Mouse (Mus musculus): ENCODE results near the gene Myh9. TPM values are rescaled to one million over a fixed set of nuclear protein-coding genes. Genes with fewer than 3 reads are reported as not detected.

Myh9 gene
- total and polyA plus RNA-seq, 2 experiments from 2014 or later, result 17.5 to 63.6 TPM

DNA sequence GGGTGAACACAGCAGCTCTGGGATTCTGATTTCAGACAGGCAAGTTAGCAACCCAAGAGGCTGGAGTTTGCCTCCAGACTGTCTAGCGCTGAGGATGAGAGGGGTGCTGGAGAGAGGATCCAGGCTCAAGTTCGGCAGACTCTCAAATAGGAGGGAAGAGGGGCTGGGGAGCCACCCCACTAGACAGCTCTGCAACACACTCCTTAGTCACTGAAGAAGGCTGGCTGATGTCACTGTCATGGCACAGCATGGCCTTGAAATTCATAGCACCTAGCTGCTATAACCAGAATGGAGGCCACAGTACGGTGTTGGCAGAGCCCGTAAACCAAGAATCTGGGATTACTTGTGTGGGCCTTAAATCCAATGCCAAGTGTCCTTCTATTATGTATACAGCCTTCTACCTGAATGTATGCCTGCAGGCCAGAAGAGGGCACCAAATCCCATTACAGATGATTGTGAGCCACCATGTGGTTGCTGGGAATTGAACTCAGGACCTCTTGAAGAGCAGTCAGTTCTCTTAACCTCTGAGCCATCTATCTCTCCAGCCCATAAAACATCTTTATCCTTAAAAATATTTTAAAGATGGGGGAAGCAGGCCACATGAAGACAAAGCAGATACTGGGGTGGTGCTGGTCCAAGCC lies 84.3 kb downstream of the Myh9 start:
- H3K36me3 ChIP-seq (replicated peaks; ENCODE audit: control insufficient read depth, insufficient read depth, low read length), result peaks cover 30% of the 10 kb centered on the region
- WGBS, result 70% methylated on average over 4 of the region's 4 CpGs
- no peak for ATAC-seq (ENCODE audit: insufficient read depth, low read depth)
- no peaks in the 10 kb centered on the region for H3K27me3 ChIP-seq (ENCODE audit: control insufficient read depth, insufficient read depth, low read length)
- H3K9ac ChIP-seq (replicated peaks; ENCODE audit: low read depth, low read length), result no peak overlapping the region
- H3K9me3 ChIP-seq (replicated peaks; ENCODE audit: control insufficient read depth, low read length), result no peaks in the 10 kb centered on the region
- H3K4me1 ChIP-seq (ENCODE audit: control insufficient read depth, insufficient read depth), result no peaks in the 10 kb centered on the region
- no peak overlapping the region for H3K4me2 ChIP-seq (ENCODE audit: low read depth, low read length)
- H3K27ac ChIP-seq (ENCODE audit: low read depth), result no peak overlapping the region
- DNase-seq (ENCODE audit: low spot score), result no peak
- H3K4me3 ChIP-seq (ENCODE audit: low read depth, low read length), result no peak overlapping the region
- TF ChIP-seq CTCF (IDR thresholded peaks at IDR 0.05; ENCODE audit: low read depth) (no peak), EP300 (IDR thresholded peaks at IDR 0.05; ENCODE audit: low read depth) (no peak)

- DNase-seq (ENCODE audit: low spot score) (peak; percentile 53), ATAC-seq (ENCODE audit: insufficient read depth, low read depth) (no peak)
- Histone ChIP-seq H3K4me1 (ENCODE audit: control insufficient read depth, insufficient read depth) (no peaks in the 10 kb centered on the region), H3K27me3 (ENCODE audit: control insufficient read depth, insufficient read depth, low read length) (no peaks in the 10 kb centered on the region), H3K27ac (ENCODE audit: low read depth) (no peak within 1 kb of the TSS), H3K4me3 (ENCODE audit: low read depth, low read length) (no peak within 1 kb of the TSS), H3K36me3 (replicated peaks; ENCODE audit: control insufficient read depth, insufficient read depth, low read length) (peaks cover 21% of the 10 kb centered on the region), H3K9ac (replicated peaks; ENCODE audit: low read depth, low read length) (no peak within 1 kb of the TSS), H3K4me2 (ENCODE audit: low read depth, low read length) (no peak within 1 kb of the TSS), H3K9me3 (replicated peaks; ENCODE audit: control insufficient read depth, low read length) (no peaks in the 10 kb centered on the region)
- TF ChIP-seq CTCF (IDR thresholded peaks at IDR 0.05; ENCODE audit: low read depth), result peak; percentile 92
- no peak for TF ChIP-seq EP300 (IDR thresholded peaks at IDR 0.05; ENCODE audit: low read depth)
- 5% methylated on average over 9 of the region's 9 CpGs for WGBS
Measured at GRCm38 (mm10) chr15:77756848-77757247, 85.1 kb downstream of the Myh9 start, which contains the start of gene Apol8. TSS of gene Apol8 (minus strand) at chr15:77757003.

DNA sequence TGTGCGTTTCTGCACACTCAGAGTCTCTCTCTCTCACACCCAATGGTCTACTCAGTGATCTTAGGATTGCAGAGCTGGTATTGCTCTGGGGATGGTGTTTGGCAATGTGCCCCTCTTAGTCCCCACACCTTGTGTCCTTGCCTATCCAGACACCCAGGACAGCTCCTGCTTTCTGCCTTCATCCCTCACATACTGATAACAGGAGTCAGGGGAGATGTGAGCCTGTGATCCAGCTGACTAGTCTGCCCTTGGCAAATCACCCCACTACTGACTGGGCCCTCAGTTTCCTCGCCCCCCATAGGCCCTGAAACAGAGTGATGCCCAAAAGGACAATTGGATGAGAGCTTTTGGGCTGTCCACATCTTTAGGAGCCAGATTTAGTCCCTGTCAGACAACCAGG lies 85.9 kb downstream of the Myh9 start:
- no peaks in the 10 kb centered on the region for H3K27me3 ChIP-seq (ENCODE audit: control insufficient read depth, insufficient read depth, low read length)
- 64% methylated on average over 2 of the region's 2 CpGs for WGBS
- H3K27ac ChIP-seq (ENCODE audit: low read depth), result no peak overlapping the region
- TF ChIP-seq EP300 (IDR thresholded peaks at IDR 0.05; ENCODE audit: low read depth) (no peak), CTCF (IDR thresholded peaks at IDR 0.05; ENCODE audit: low read depth) (no peak)
- H3K9ac ChIP-seq (replicated peaks; ENCODE audit: low read depth, low read length), result no peak overlapping the region
- no peak for DNase-seq (ENCODE audit: low spot score)
- H3K36me3 ChIP-seq (replicated peaks; ENCODE audit: control insufficient read depth, insufficient read depth, low read length), result peaks cover 13% of the 10 kb centered on the region
- H3K9me3 ChIP-seq (replicated peaks; ENCODE audit: control insufficient read depth, low read length), result no peaks in the 10 kb centered on the region
- no peak overlapping the region for H3K4me2 ChIP-seq (ENCODE audit: low read depth, low read length)
- ATAC-seq (ENCODE audit: insufficient read depth, low read depth), result no peak
- no peak overlapping the region for H3K4me3 ChIP-seq (ENCODE audit: low read depth, low read length)
- no peaks in the 10 kb centered on the region for H3K4me1 ChIP-seq (ENCODE audit: control insufficient read depth, insufficient read depth)

DNA sequence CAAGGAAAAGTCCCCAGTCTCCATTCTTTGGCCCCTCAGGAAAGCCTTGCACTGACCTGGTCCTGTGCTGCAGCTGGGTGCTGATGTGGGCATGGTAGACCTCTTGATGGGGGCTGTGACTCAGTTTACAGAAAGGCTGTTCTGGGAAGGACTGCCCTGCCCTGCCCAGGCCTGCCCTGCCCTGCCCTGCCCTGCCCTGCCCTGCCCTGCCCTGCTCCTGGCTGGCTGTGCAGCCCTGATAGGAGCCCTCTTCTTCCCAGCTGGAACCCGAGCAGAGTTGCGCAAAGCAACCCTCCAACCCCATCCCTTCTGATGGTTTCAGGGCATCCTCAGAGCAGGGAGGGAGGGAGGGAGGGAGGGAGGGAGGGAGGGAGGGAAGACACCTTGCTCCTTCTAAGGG lies 86.8 kb downstream of the Myh9 start:
- Histone ChIP-seq H3K4me3 (ENCODE audit: low read depth, low read length) (no peak overlapping the region), H3K4me2 (ENCODE audit: low read depth, low read length) (no peak overlapping the region), H3K27ac (ENCODE audit: low read depth) (no peak overlapping the region), H3K9ac (replicated peaks; ENCODE audit: low read depth, low read length) (no peak overlapping the region), H3K9me3 (replicated peaks; ENCODE audit: control insufficient read depth, low read length) (no peaks in the 10 kb centered on the region), H3K27me3 (ENCODE audit: control insufficient read depth, insufficient read depth, low read length) (no peaks in the 10 kb centered on the region), H3K4me1 (ENCODE audit: control insufficient read depth, insufficient read depth) (no peaks in the 10 kb centered on the region), H3K36me3 (replicated peaks; ENCODE audit: control insufficient read depth, insufficient read depth, low read length) (peaks cover 4% of the 10 kb centered on the region)
- 67% methylated on average over 1 of the region's 2 CpGs for WGBS
- ATAC-seq (ENCODE audit: insufficient read depth, low read depth) (no peak), DNase-seq (ENCODE audit: low spot score) (no peak)
- TF ChIP-seq EP300 (IDR thresholded peaks at IDR 0.05; ENCODE audit: low read depth) (no peak), CTCF (IDR thresholded peaks at IDR 0.05; ENCODE audit: low read depth) (no peak)

DNA sequence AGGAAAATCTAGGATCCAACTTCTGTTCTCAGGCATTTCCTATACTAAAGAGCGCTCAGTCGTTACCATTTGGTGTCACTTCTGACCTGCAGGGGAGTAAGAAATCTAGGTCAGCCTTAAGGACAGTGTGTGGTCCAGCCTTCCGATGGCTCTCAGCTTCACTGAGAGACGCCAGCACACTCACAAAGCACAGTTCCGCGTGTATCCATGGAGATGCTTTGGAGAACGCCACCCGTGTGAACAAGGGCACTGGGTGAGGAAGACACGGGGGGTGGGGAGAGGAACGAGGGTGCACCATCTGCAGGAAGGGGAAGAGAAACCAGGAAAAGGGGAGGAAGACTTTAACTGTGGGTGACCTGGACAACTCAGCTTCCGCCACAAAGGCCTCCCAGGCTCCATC lies 89.5 kb downstream of the Myh9 start:
- no peak overlapping the region for H3K27ac ChIP-seq (ENCODE audit: low read depth)
- DNase-seq (ENCODE audit: low spot score) (no peak), ATAC-seq (ENCODE audit: insufficient read depth, low read depth) (no peak)
- H3K9me3 ChIP-seq (replicated peaks; ENCODE audit: control insufficient read depth, low read length), result no peaks in the 10 kb centered on the region; the same call in 1 of the 2 replicates
- 0 out of 2 replicates have a peak, but pooled peaks cover 2% of the 10 kb centered on the region for H3K27me3 ChIP-seq (ENCODE audit: control insufficient read depth, insufficient read depth, low read length)
- WGBS, result 44% methylated on average over 11 of the region's 11 CpGs
- H3K4me2 ChIP-seq (ENCODE audit: low read depth, low read length), result no peak overlapping the region
- no peaks in the 10 kb centered on the region for H3K36me3 ChIP-seq (replicated peaks; ENCODE audit: control insufficient read depth, insufficient read depth, low read length)
- TF ChIP-seq CTCF (IDR thresholded peaks at IDR 0.05; ENCODE audit: low read depth) (no peak), EP300 (IDR thresholded peaks at IDR 0.05; ENCODE audit: low read depth) (no peak)
- no peak overlapping the region for H3K4me3 ChIP-seq (ENCODE audit: low read depth, low read length)
- no peak overlapping the region for H3K9ac ChIP-seq (replicated peaks; ENCODE audit: low read depth, low read length)
- no peaks in the 10 kb centered on the region for H3K4me1 ChIP-seq (ENCODE audit: control insufficient read depth, insufficient read depth)

DNA sequence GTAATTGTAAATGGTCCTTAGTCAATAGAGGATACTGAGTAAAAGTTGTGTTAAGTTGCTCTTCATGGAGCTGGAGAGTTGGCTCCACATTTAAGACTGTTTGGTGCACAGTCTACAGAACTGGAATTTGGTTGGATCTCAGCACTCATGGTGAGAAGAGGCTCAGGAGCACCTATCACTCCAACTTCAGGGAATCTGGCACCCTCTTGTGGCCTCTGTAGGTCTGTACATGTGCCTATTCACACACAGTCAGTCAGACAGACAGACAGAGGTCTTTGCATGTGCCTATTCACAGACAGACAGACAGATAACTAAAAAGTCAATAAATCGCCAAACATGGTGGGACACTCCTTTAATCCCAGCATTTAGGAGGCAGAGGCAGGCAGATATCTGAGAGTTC lies 91.5 kb downstream of the Myh9 start:
- H3K27me3 ChIP-seq (ENCODE audit: control insufficient read depth, insufficient read depth, low read length), result 0 out of 2 replicates have a peak, but pooled peaks cover 2% of the 10 kb centered on the region
- H3K4me2 ChIP-seq (ENCODE audit: low read depth, low read length), result no peak overlapping the region
- no peaks in the 10 kb centered on the region for H3K36me3 ChIP-seq (replicated peaks; ENCODE audit: control insufficient read depth, insufficient read depth, low read length)
- WGBS, result 27% methylated on average over 1 of the region's 1 CpGs
- TF ChIP-seq CTCF (IDR thresholded peaks at IDR 0.05; ENCODE audit: low read depth) (peak; percentile 82), EP300 (IDR thresholded peaks at IDR 0.05; ENCODE audit: low read depth) (no peak)
- H3K27ac ChIP-seq (ENCODE audit: low read depth), result no peak overlapping the region
- H3K4me3 ChIP-seq (ENCODE audit: low read depth, low read length), result no peak overlapping the region
- ATAC-seq (ENCODE audit: insufficient read depth, low read depth) (peak; percentile 60; the same call in 1 of the 2 replicates), DNase-seq (ENCODE audit: low spot score) (peak; percentile 57)
- no peaks in the 10 kb centered on the region for H3K4me1 ChIP-seq (ENCODE audit: control insufficient read depth, insufficient read depth)
- H3K9ac ChIP-seq (replicated peaks; ENCODE audit: low read depth, low read length), result no peak overlapping the region
- H3K9me3 ChIP-seq (replicated peaks; ENCODE audit: control insufficient read depth, low read length), result no peaks in the 10 kb centered on the region; the same call in 1 of the 2 replicates

Data from heart, postnatal 0 days (tissue).